Mouse (Mus musculus) layer of hippocampus, postnatal 25 days (tissue): ENCODE results near the gene Plcl2. TPM values are rescaled to one million over a fixed set of nuclear protein-coding genes. Genes with fewer than 3 reads are reported as not detected.

Experiments used
- DNase-seq, 2 experiments: peaks; one replicate each; pipeline ENCODE4 v3.0.0; 2022; ENCODE audit warnings: mixed read lengths in 2 of 2, low spot score in 1 of 2; ENCODE audit errors: extremely low spot score in 1 of 2
- total RNA-seq, 2 experiments: library from RNA; stranded (reverse); gene quantifications; 2 replicates each; pipeline ENCODE4 v1.2.3; 2021

Plcl2 gene
- total RNA-seq, 2 experiments from 2014 or later: 57.0 to 60.2 TPM

GRCm38 (mm10) chr17:50729031-50729430 is 219.8 kb downstream of the Plcl2 start:
- no peak for DNase-seq

- no peak for DNase-seq
Measured at GRCm38 (mm10) chr17:50729577-50729976, 220.4 kb downstream of the Plcl2 start.

GRCm38 (mm10) chr17:50730896-50731295 is 221.7 kb downstream of the Plcl2 start:
- no peak for DNase-seq

GRCm38 (mm10) chr17:50731876-50732275 is 222.7 kb downstream of the Plcl2 start:
- DNase-seq: no peak

GRCm38 (mm10) chr17:50733390-50733789 is 224.2 kb downstream of the Plcl2 start:
- DNase-seq: no peak

- DNase-seq: no peak
Measured at GRCm38 (mm10) chr17:50734781-50735180, 225.6 kb downstream of the Plcl2 start.

- no peak for DNase-seq
Measured at GRCm38 (mm10) chr17:50735382-50735954, 226.3 kb downstream of the Plcl2 start.

- no peak for DNase-seq
Measured at GRCm38 (mm10) chr17:50735955-50736533, 226.8 kb downstream of the Plcl2 start.

- no peak for DNase-seq
Measured at GRCm38 (mm10) chr17:50737068-50737467, 227.9 kb downstream of the Plcl2 start.

Other genes starting within 250 kb of the Plcl2 start
- 1 to 10 TPM; 2.7 to 3.5 TPM for gene Dazl, start 215.8 kb upstream of the Plcl2 start, total RNA-seq